Comparison of ENCODE assay signal across 19 mouse cellular contexts in the genomic region with DNA sequence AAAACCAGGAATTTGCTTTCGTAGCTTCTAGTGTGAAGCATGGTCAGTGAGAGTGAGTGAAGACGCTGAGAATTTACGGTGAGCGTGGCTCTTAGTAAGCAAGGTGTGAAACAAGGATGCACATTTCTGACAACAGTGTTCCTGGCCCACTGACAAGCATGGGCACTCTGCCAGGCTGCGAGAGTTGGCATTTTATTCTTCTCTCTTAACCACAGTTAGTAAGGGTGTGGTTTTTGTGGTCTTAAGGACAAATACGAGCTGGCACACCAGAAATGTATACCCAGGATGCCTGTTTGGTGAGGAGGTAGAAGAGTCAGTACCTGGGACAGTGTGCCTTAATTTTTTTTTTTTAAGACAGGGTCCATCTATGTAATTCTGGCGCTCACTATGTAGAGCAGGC. TPM values are rescaled to one million over a fixed set of nuclear protein-coding genes. Genes with fewer than 3 reads are reported as not detected.
DNase-seq lines count a peak whose midpoint lies in the region; ATAC-seq and TF ChIP-seq lines count a peak whose summit lies in the region.
"Had no signal": no experiment of that assay in that cellular context is flagged by ENCODE, and none has a peak within 500 bp of the region (broad histone marks: within the 10 kb centered on the region; RNA-seq: fewer than 3 reads in every experiment).

No protein-coding gene starts in this region.

- no peak overlapping the region for H3K4me3 ChIP-seq in hindbrain, postnatal 0 days (ENCODE audit: low read length)
- H3K4me3 ChIP-seq in hindbrain, embryonic 12.5 days = no peak overlapping the region
- H3K4me3 ChIP-seq: embryonic facial prominence, embryonic 15.5 days; forebrain, embryonic 13.5 days; heart, adult 2 months; limb, embryonic 12.5 days; liver, embryonic 15.5 days; midbrain, embryonic 10.5 days had no signal

- no peak for TF ChIP-seq CTCF in hindbrain, postnatal 0 days (IDR thresholded peaks at IDR 0.05; ENCODE audit: low read depth)

- H3K27me3 ChIP-seq in hindbrain, postnatal 0 days (ENCODE audit: insufficient read depth, low read length) = no peaks in the 10 kb centered on the region
- H3K27me3 ChIP-seq in hindbrain, embryonic 12.5 days = no peaks in the 10 kb centered on the region
- H3K27me3 ChIP-seq: embryonic facial prominence, embryonic 15.5 days; forebrain, embryonic 13.5 days; limb, embryonic 12.5 days; liver, embryonic 15.5 days had no signal

- H3K9ac ChIP-seq in hindbrain, postnatal 0 days (replicated peaks; ENCODE audit: low read length) = no peak overlapping the region
- H3K9ac ChIP-seq in hindbrain, embryonic 12.5 days = no peak overlapping the region
- H3K9ac ChIP-seq: embryonic facial prominence, embryonic 15.5 days; forebrain, embryonic 13.5 days; limb, embryonic 12.5 days; liver, embryonic 15.5 days had no signal

- peaks cover 25% of the 10 kb centered on the region for H3K36me3 ChIP-seq in hindbrain, postnatal 0 days (ENCODE audit: insufficient read depth, low read length)
- peaks cover 62% of the 10 kb centered on the region for H3K36me3 ChIP-seq in hindbrain, embryonic 12.5 days

- H3K27ac ChIP-seq in hindbrain, postnatal 0 days = no peak overlapping the region
- H3K27ac ChIP-seq in hindbrain, embryonic 12.5 days = no peak overlapping the region
- H3K27ac ChIP-seq: embryonic facial prominence, embryonic 15.5 days; forebrain, embryonic 13.5 days; heart, adult 2 months; limb, embryonic 12.5 days; liver, embryonic 15.5 days; midbrain, embryonic 10.5 days had no signal

- WGBS in hindbrain, postnatal 0 days = 78% methylated on average over 7 of the region's 7 CpGs
- 93% methylated on average over 7 of the region's 7 CpGs for whole genome bisulfite sequencing in hindbrain, embryonic 12.5 days

- no peak overlapping the region for H3K4me2 ChIP-seq in hindbrain, postnatal 0 days (ENCODE audit: low read depth, low read length)
- H3K4me2 ChIP-seq in hindbrain, embryonic 12.5 days (replicated peaks) = no peak overlapping the region
- H3K4me2 ChIP-seq: embryonic facial prominence, embryonic 15.5 days; forebrain, embryonic 13.5 days; limb, embryonic 12.5 days; liver, embryonic 15.5 days had no signal

- no peak for ATAC-seq in cerebellum, adult (ENCODE audit: insufficient number of reproducible peaks, low FRiP score, low TSS enrichment)
- ATAC-seq in hindbrain, postnatal 0 days = no peak
- ATAC-seq in hindbrain, embryonic 12.5 days (ENCODE audit: low FRiP score) = no peak
- ATAC-seq in hematopoietic stem cell, adult 5-6 weeks (replicated peaks in 1 of 2; ENCODE audit: insufficient read depth in 1 of 2, low FRiP score in 2 of 2, low TSS enrichment in 1 of 2, low read depth in 1 of 2, poor library complexity in 2 of 2, severe bottlenecking in 2 of 2) = peak; percentile 53 to 62
- ATAC-seq: forebrain, embryonic 13.5 days; intestine, embryonic 16.5 days had no signal

- H3K4me1 ChIP-seq in hindbrain, postnatal 0 days (ENCODE audit: insufficient read depth, low read length) = no peaks in the 10 kb centered on the region
- H3K4me1 ChIP-seq in hindbrain, embryonic 12.5 days = no peaks in the 10 kb centered on the region
- H3K4me1 ChIP-seq: embryonic facial prominence, embryonic 15.5 days; forebrain, embryonic 13.5 days; limb, embryonic 12.5 days; liver, embryonic 15.5 days; midbrain, embryonic 10.5 days had no signal

- H3K9me3 ChIP-seq in hindbrain, postnatal 0 days (ENCODE audit: low read length) = no peaks in the 10 kb centered on the region
- H3K9me3 ChIP-seq in hindbrain, embryonic 12.5 days (replicated peaks) = peaks cover 3% of the 10 kb centered on the region; the same call in 1 of the 2 replicates
- H3K9me3 ChIP-seq: embryonic facial prominence, embryonic 15.5 days; forebrain, embryonic 13.5 days; liver, embryonic 15.5 days had no signal

- peak; percentile 25 to 38 for DNase-seq in cerebellum, adult 18-20 months
- peak; percentile 8 for DNase-seq in hindbrain, postnatal 0 days (ENCODE audit: low spot score)
- DNase-seq in 3134 (ENCODE audit: extremely low read depth, insufficient read length, low spot score) = peak; percentile 55
- DNase-seq in right cerebral cortex, postnatal 10 days (ENCODE audit: low spot score in 2 of 2) = no peak
- DNase-seq in thymus, postnatal 36 days = no peak
- DNase-seq: B cell, adult 2 months; cerebellum, adult 8-10 months; heart, adult 2 months; right cerebral cortex, postnatal 4 days; thymus, postnatal 14 days had no signal

RNA-seq across cellular contexts. Expression of gene Cnot11, which starts 10.8 kb away (rescaled TPM):
- total RNA-seq in hindbrain, postnatal 0 days (2014; rRNA removed) = 26.4 and 31.7 TPM in 2 replicates
- 12.3 and 12.7 TPM in 2 replicates for polyA plus RNA-seq in hindbrain, postnatal 0 days (2015; fragmentation: Nextera tagmentation; extraction: Ambion mirVana)
- polyA plus RNA-seq in hindbrain, embryonic 12.5 days (2016; fragmentation: Nextera tagmentation; extraction: Ambion mirVana) = 28.7 and 29.1 TPM in 2 replicates
- 35.9 and 46.1 TPM in 2 replicates for total RNA-seq in hematopoietic stem cell, adult 5-6 weeks (2017)

RNA-seq across cellular contexts. Expression of gene Rnf149, which starts 31.6 kb away (rescaled TPM):
- total RNA-seq in hindbrain, postnatal 0 days (2014; rRNA removed) = 13.0 and 14.5 TPM in 2 replicates
- polyA plus RNA-seq in hindbrain, postnatal 0 days (2015; fragmentation: Nextera tagmentation; extraction: Ambion mirVana) = 22.3 and 24.4 TPM in 2 replicates
- polyA plus RNA-seq in hindbrain, embryonic 12.5 days (2016; fragmentation: Nextera tagmentation; extraction: Ambion mirVana) = 37.7 and 39.0 TPM in 2 replicates
- total RNA-seq in hematopoietic stem cell, adult 5-6 weeks (2017) = 53.5 and 60.2 TPM in 2 replicates

Comparison
In these comparisons a context has a peak if more than half of its experiments do, and no peak if none do; other contexts are left out.
1. DNase-seq: peak in cerebellum, adult 18-20 months (2 of 2), hindbrain, postnatal 0 days (single experiment) and 3134 (single experiment); none in right cerebral cortex, postnatal 10 days (0 of 2) and thymus, postnatal 36 days (0 of 2).
2. ATAC-seq: peak in hematopoietic stem cell, adult 5-6 weeks (2 of 2); none in cerebellum, adult (single experiment), hindbrain, postnatal 0 days (single experiment) and hindbrain, embryonic 12.5 days (single experiment).